Mouse (Mus musculus) naive thymus-derived CD4-positive, alpha-beta T cell, adult 2 months (primary cell): ENCODE data around the gene Sin3b.
A peak's percentile ranks its signal among the peaks of the same experiment; 100 is the strongest.

Experiments used
- DNase-seq: peaks from one replicate; pipeline ENCODE4 v3.0.0-alpha.2; 2011; ENCODE audit warnings: low read depth

The Sin3b gene

GRCm38 (mm10) chr8:72753781-72754180 lies 30.7 kb downstream of the Sin3b start:
- no peak for DNase-seq

- DNase-seq = no peak
Measured at GRCm38 (mm10) chr8:72756031-72756430, 32.9 kb downstream of the Sin3b start.

- no peak for DNase-seq
Measured at GRCm38 (mm10) chr8:72756771-72757390, 33.8 kb downstream of the Sin3b start.

- no peak for DNase-seq
Measured at GRCm38 (mm10) chr8:72757426-72758195, 34.5 kb downstream of the Sin3b start.

- DNase-seq = no peak
Measured at GRCm38 (mm10) chr8:72758310-72758709, 35.2 kb downstream of the Sin3b start.

GRCm38 (mm10) chr8:72760216-72760615 lies 37.1 kb downstream of the Sin3b start:
- no peak for DNase-seq

GRCm38 (mm10) chr8:72761322-72762051 lies 38.4 kb downstream of the Sin3b start, which contains the start of gene F2rl3:
Gene F2rl3, plus strand, starts transcription at chr8:72761880.
- DNase-seq = peak; percentile 62

GRCm38 (mm10) chr8:72762306-72762705 lies 39.2 kb downstream of the Sin3b start:
- no peak for DNase-seq

GRCm38 (mm10) chr8:72765696-72766095 lies 42.6 kb downstream of the Sin3b start:
- DNase-seq = no peak

- DNase-seq = no peak
Measured at GRCm38 (mm10) chr8:72766777-72767176, 43.7 kb downstream of the Sin3b start.

GRCm38 (mm10) chr8:72777797-72778196 lies 54.7 kb downstream of the Sin3b start:
- no peak for DNase-seq

GRCm38 (mm10) chr8:72780644-72781043 lies 57.6 kb downstream of the Sin3b start:
- DNase-seq = no peak

- DNase-seq = no peak
Measured at GRCm38 (mm10) chr8:72801583-72801982, 78.5 kb downstream of the Sin3b start.
